16 mouse cellular contexts compared by ENCODE assay signal in genomic region chr9:46736232-46736631, GRCm38 (mm10).
DNase-seq lines count a peak whose midpoint lies in the region; ATAC-seq and TF ChIP-seq lines count a peak whose summit lies in the region.
"Had no signal": no experiment of that assay in that cellular context is flagged by ENCODE, and none has a peak within 500 bp of the region (broad histone marks: within the 10 kb centered on the region; RNA-seq: fewer than 3 reads in every experiment).

No protein-coding gene starts in this region.

- peaks cover 40% of the 10 kb centered on the region for H3K27me3 ChIP-seq in forebrain, embryonic 10.5 days (ENCODE audit: poor library complexity, severe bottlenecking)
- H3K27me3 ChIP-seq in forebrain, embryonic 11.5 days (ENCODE audit: control insufficient read depth, insufficient read depth, low read length), result no peaks in the 10 kb centered on the region
- no peaks in the 10 kb centered on the region for H3K27me3 ChIP-seq in kidney, embryonic 16.5 days (ENCODE audit: insufficient read depth, low read length)
- 0 out of 2 replicates have a peak, but pooled peaks cover 3% of the 10 kb centered on the region for H3K27me3 ChIP-seq in stomach, embryonic 15.5 days (replicated peaks)
- H3K27me3 ChIP-seq in stomach, postnatal 0 days (ENCODE audit: control insufficient read depth, insufficient read depth, low read length), result no peaks in the 10 kb centered on the region
- H3K27me3 ChIP-seq: hindbrain, embryonic 15.5 days; liver, embryonic 15.5 days had no signal

- no peaks in the 10 kb centered on the region for H3K36me3 ChIP-seq in forebrain, embryonic 10.5 days (replicated peaks)
- no peaks in the 10 kb centered on the region for H3K36me3 ChIP-seq in forebrain, embryonic 11.5 days (ENCODE audit: control insufficient read depth, insufficient read depth, low read length)
- no peaks in the 10 kb centered on the region for H3K36me3 ChIP-seq in kidney, embryonic 16.5 days (ENCODE audit: insufficient read depth, low read length)
- H3K36me3 ChIP-seq in stomach, embryonic 15.5 days, result no peaks in the 10 kb centered on the region
- no peaks in the 10 kb centered on the region for H3K36me3 ChIP-seq in stomach, postnatal 0 days (ENCODE audit: control insufficient read depth, insufficient read depth, low read length)
- H3K36me3 ChIP-seq: embryonic facial prominence, embryonic 10.5 days; heart, embryonic 15.5 days; hindbrain, embryonic 15.5 days; limb, embryonic 15.5 days; liver, embryonic 15.5 days; midbrain, embryonic 10.5 days had no signal

- no peak overlapping the region for H3K9ac ChIP-seq in forebrain, embryonic 11.5 days (ENCODE audit: low read length)
- no peak overlapping the region for H3K9ac ChIP-seq in kidney, embryonic 16.5 days (replicated peaks; ENCODE audit: low read length)
- H3K9ac ChIP-seq in stomach, embryonic 15.5 days, result no peak overlapping the region
- H3K9ac ChIP-seq in stomach, postnatal 0 days (ENCODE audit: low read length), result no peak overlapping the region
- H3K9ac ChIP-seq: forebrain, postnatal 0 days; heart, embryonic 15.5 days; hindbrain, embryonic 15.5 days; limb, embryonic 15.5 days; liver, embryonic 15.5 days had no signal

- DNase-seq in forebrain, embryonic 10.5 days (ENCODE audit: extremely low spot score, low spot score), result no peak
- no peak for DNase-seq in forebrain, embryonic 11.5 days (ENCODE audit: low spot score)
- no peak for DNase-seq in kidney, postnatal 14 days
- DNase-seq in stomach, postnatal 0 days (ENCODE audit: low spot score), result no peak
- peak; percentile 36 for DNase-seq in retina, postnatal 1 day

- ATAC-seq in forebrain, embryonic 11.5 days (replicated peaks; ENCODE audit: low FRiP score), result no peak
- ATAC-seq in kidney, embryonic 16.5 days (ENCODE audit: low FRiP score, low TSS enrichment), result peak; percentile 73
- ATAC-seq in stomach, embryonic 15.5 days (ENCODE audit: insufficient read depth, low FRiP score, low read depth), result peak; percentile 47; the same call in 1 of the 2 replicates
- ATAC-seq in stomach, postnatal 0 days (ENCODE audit: low FRiP score, low TSS enrichment), result no peak
- no peak for ATAC-seq in frontal cortex, adult (ENCODE audit: low TSS enrichment)
- ATAC-seq: CD4-positive, CD25-positive, alpha-beta regulatory T cell, adult 4 months had no signal

- no peaks in the 10 kb centered on the region for H3K9me3 ChIP-seq in forebrain, embryonic 10.5 days
- no peaks in the 10 kb centered on the region for H3K9me3 ChIP-seq in forebrain, embryonic 11.5 days (ENCODE audit: control insufficient read depth, low read length)
- no peaks in the 10 kb centered on the region for H3K9me3 ChIP-seq in kidney, embryonic 16.5 days (ENCODE audit: low read length)
- H3K9me3 ChIP-seq in stomach, embryonic 15.5 days, result no peaks in the 10 kb centered on the region
- H3K9me3 ChIP-seq in stomach, postnatal 0 days (ENCODE audit: control insufficient read depth, low read length), result no peaks in the 10 kb centered on the region
- H3K9me3 ChIP-seq: embryonic facial prominence, embryonic 10.5 days; heart, embryonic 15.5 days; hindbrain, embryonic 15.5 days; limb, embryonic 15.5 days; liver, embryonic 15.5 days; midbrain, embryonic 10.5 days had no signal

- 0 out of 2 replicates have a peak overlapping the region, but pooled peaks have one; percentile 26 for H3K27ac ChIP-seq in forebrain, embryonic 10.5 days
- no peak overlapping the region for H3K27ac ChIP-seq in forebrain, embryonic 11.5 days (ENCODE audit: low read depth, low read length)
- no peak overlapping the region for H3K27ac ChIP-seq in kidney, embryonic 16.5 days (ENCODE audit: low read length)
- no peak overlapping the region for H3K27ac ChIP-seq in stomach, embryonic 15.5 days
- no peak overlapping the region for H3K27ac ChIP-seq in stomach, postnatal 0 days (replicated peaks)
- H3K27ac ChIP-seq: embryonic facial prominence, embryonic 10.5 days; heart, embryonic 15.5 days; hindbrain, embryonic 15.5 days; limb, embryonic 15.5 days; liver, embryonic 15.5 days; midbrain, embryonic 10.5 days had no signal

- H3K4me2 ChIP-seq in forebrain, embryonic 11.5 days (ENCODE audit: low read depth, low read length, severe bottlenecking), result no peak overlapping the region
- H3K4me2 ChIP-seq in kidney, embryonic 16.5 days (replicated peaks; ENCODE audit: low read depth, low read length), result no peak overlapping the region
- H3K4me2 ChIP-seq in stomach, embryonic 15.5 days, result no peak overlapping the region
- no peak overlapping the region for H3K4me2 ChIP-seq in stomach, postnatal 0 days (replicated peaks; ENCODE audit: low read depth)
- H3K4me2 ChIP-seq: heart, embryonic 15.5 days; hindbrain, embryonic 15.5 days; limb, embryonic 15.5 days; liver, embryonic 15.5 days had no signal

- TF ChIP-seq CTCF in stomach, postnatal 0 days (IDR thresholded peaks at IDR 0.05; ENCODE audit: low read depth), result no peak

- no peak overlapping the region for H3K4me3 ChIP-seq in forebrain, embryonic 10.5 days
- H3K4me3 ChIP-seq in forebrain, embryonic 11.5 days (ENCODE audit: low read depth, low read length), result no peak overlapping the region
- H3K4me3 ChIP-seq in kidney, embryonic 16.5 days (ENCODE audit: low read length), result no peak overlapping the region
- no peak overlapping the region for H3K4me3 ChIP-seq in stomach, embryonic 15.5 days (replicated peaks)
- no peak overlapping the region for H3K4me3 ChIP-seq in stomach, postnatal 0 days (ENCODE audit: low read depth, low read length)
- H3K4me3 ChIP-seq: embryonic facial prominence, embryonic 10.5 days; heart, embryonic 15.5 days; hindbrain, embryonic 15.5 days; limb, embryonic 15.5 days; liver, embryonic 15.5 days; midbrain, embryonic 10.5 days had no signal

- no peak for TF ChIP-seq EP300 in stomach, postnatal 0 days (optimal IDR thresholded peaks at IDR 0.05)

- peaks cover 23% of the 10 kb centered on the region for H3K4me1 ChIP-seq in forebrain, embryonic 10.5 days
- 0 out of 2 replicates have a peak, but pooled peaks cover 4% of the 10 kb centered on the region for H3K4me1 ChIP-seq in forebrain, embryonic 11.5 days (replicated peaks; ENCODE audit: control insufficient read depth, insufficient read depth, low read length)
- H3K4me1 ChIP-seq in kidney, embryonic 16.5 days (ENCODE audit: insufficient read depth, low read length), result 0 out of 2 replicates have a peak, but pooled peaks cover 4% of the 10 kb centered on the region
- H3K4me1 ChIP-seq in stomach, embryonic 15.5 days, result peaks cover 6% of the 10 kb centered on the region; the same call in 1 of the 2 replicates
- H3K4me1 ChIP-seq in stomach, postnatal 0 days (replicated peaks; ENCODE audit: control insufficient read depth, insufficient read depth), result no peaks in the 10 kb centered on the region
- H3K4me1 ChIP-seq: limb, embryonic 15.5 days; liver, embryonic 15.5 days had no signal

Comparison
In these comparisons a context has a peak if more than half of its experiments do, and no peak if none do; other contexts are left out.
1. ATAC-seq: peak in kidney, embryonic 16.5 days (single experiment) and stomach, embryonic 15.5 days (single experiment); none in forebrain, embryonic 11.5 days (single experiment), stomach, postnatal 0 days (single experiment) and frontal cortex, adult (single experiment).